Mouse (Mus musculus) lung, adult 2 months (tissue): ENCODE results near the gene Gpr27. TPM values are rescaled to one million over a fixed set of nuclear protein-coding genes. Genes with fewer than 3 reads are reported as not detected.

Experiments used
- DNase-seq: peaks from one replicate; pipeline ENCODE4 v3.0.0; 2022
- H3K4me1 ChIP-seq: fragments of 200-500 bp; 2 replicates; pipeline ENCODE4 v1.6.1; 2011; ENCODE audit warnings: low read length; ENCODE audit not compliant: control insufficient read depth, insufficient read depth
- H3K4me3 ChIP-seq: fragments of 200-500 bp; replicated peaks from 2 replicates; pipeline ENCODE3; 2011; ENCODE audit warnings: low read depth, mild to moderate bottlenecking, control low read depth, low read length; ENCODE audit errors: extremely low read depth
- CTCF ChIP-seq: fragments of 200-500 bp; IDR thresholded peaks from 2 replicates; pipeline ENCODE4 v1.5.1; 2011; ENCODE audit warnings: mild to moderate bottlenecking, low read length, control low read depth; ENCODE audit not compliant: insufficient read depth
- POLR2A ChIP-seq: fragments of 200-500 bp; IDR thresholded peaks from 2 replicates; pipeline ENCODE4 v1.6.1; 2011; ENCODE audit warnings: low read depth, mild to moderate bottlenecking, control low read depth, low read length, borderline replicate concordance; ENCODE audit errors: extremely low read depth
- WGBS: fragments of 180-500 bp; shearing (Covaris S2); methylation state at CpG from one replicate; pipeline ENCODE4 v1.1.7; 2018; 5-methylcytosine and 5-hydroxymethylcytosine counted together
- polyA plus RNA-seq: library from polyadenylated mRNA; depleted of rRNA; stranded (reverse); fragments of >200 nt; gene quantifications from 2 replicates; pipeline ENCODE4 v1.2.3, GENCODE M21; 2012

Gene Gpr27
- polyA plus RNA-seq, 1 experiment: 3.0 TPM

GRCm38 (mm10) chr6:99713256-99713655, 20.8 kb downstream of the Gpr27 start:
- no peak for TF ChIP-seq POLR2A
- TF ChIP-seq CTCF: no peak
- WGBS: 87% methylated on average over 5 of the region's 5 CpGs
- DNase-seq: no peak
- no peak overlapping the region for H3K4me3 ChIP-seq
- H3K4me1 ChIP-seq: no peaks in the 10 kb centered on the region

GRCm38 (mm10) chr6:99715191-99715590, 22.7 kb downstream of the Gpr27 start:
- Histone ChIP-seq H3K4me3 (no peak overlapping the region), H3K4me1 (no peaks in the 10 kb centered on the region)
- no peak for TF ChIP-seq POLR2A
- TF ChIP-seq CTCF: no peak
- 79% methylated on average over 6 of the region's 6 CpGs for WGBS
- DNase-seq: no peak

GRCm38 (mm10) chr6:99715913-99716312, 23.4 kb downstream of the Gpr27 start:
- Histone ChIP-seq H3K4me3 (no peak overlapping the region), H3K4me1 (no peaks in the 10 kb centered on the region)
- WGBS: 53% methylated on average over 6 of the region's 6 CpGs
- TF ChIP-seq CTCF: no peak
- no peak for DNase-seq

GRCm38 (mm10) chr6:99721032-99721431, 28.6 kb downstream of the Gpr27 start:
- no peaks in the 10 kb centered on the region for H3K4me1 ChIP-seq
- WGBS: 66% methylated on average over 9 of the region's 9 CpGs
- TF ChIP-seq CTCF (no peak), POLR2A (no peak)
- no peak overlapping the region for H3K4me3 ChIP-seq
- DNase-seq: no peak

GRCm38 (mm10) chr6:99722390-99722789, 29.9 kb downstream of the Gpr27 start:
- no peak for TF ChIP-seq POLR2A
- no peak for TF ChIP-seq CTCF
- no peak for DNase-seq
- Histone ChIP-seq H3K4me1 (no peaks in the 10 kb centered on the region), H3K4me3 (no peak overlapping the region)
- WGBS: 86% methylated on average over 9 of the region's 9 CpGs

GRCm38 (mm10) chr6:99725971-99726561, 33.6 kb downstream of the Gpr27 start, which contains the start of gene Prok2:
Gene Prok2, minus strand, starts transcription at chr6:99726392.
- no peak for TF ChIP-seq CTCF
- TF ChIP-seq POLR2A: no peak
- no peak within 1 kb of the TSS for H3K4me3 ChIP-seq
- DNase-seq: no peak
- 1% methylated on average over 61 of the region's 61 CpGs for WGBS
- H3K4me1 ChIP-seq: no peaks in the 10 kb centered on the region

GRCm38 (mm10) chr6:99726576-99727303, 34.3 kb downstream of the Gpr27 start:
- no peaks in the 10 kb centered on the region for H3K4me1 ChIP-seq
- no peak overlapping the region for H3K4me3 ChIP-seq
- TF ChIP-seq CTCF: no peak
- no peak for TF ChIP-seq POLR2A
- no peak for DNase-seq
- WGBS: 3% methylated on average over 22 of the region's 22 CpGs

GRCm38 (mm10) chr6:99729853-99730252, 37.4 kb downstream of the Gpr27 start:
- Histone ChIP-seq H3K4me1 (no peaks in the 10 kb centered on the region), H3K4me3 (no peak overlapping the region)
- TF ChIP-seq CTCF (no peak), POLR2A (no peak)
- no peak for DNase-seq
- WGBS: 73% methylated on average over 4 of the region's 4 CpGs

- 76% methylated on average over 4 of the region's 4 CpGs for WGBS
- H3K4me3 ChIP-seq: no peak overlapping the region
- no peak for TF ChIP-seq CTCF
- TF ChIP-seq POLR2A: no peak
- no peaks in the 10 kb centered on the region for H3K4me1 ChIP-seq
- DNase-seq: no peak
Observed at GRCm38 (mm10) chr6:99731926-99732325, 39.4 kb downstream of the Gpr27 start.

- 89% methylated on average over 8 of the region's 8 CpGs for WGBS
- no peak for TF ChIP-seq CTCF
- no peak for TF ChIP-seq POLR2A
- no peak for DNase-seq
- H3K4me1 ChIP-seq: no peaks in the 10 kb centered on the region
- H3K4me3 ChIP-seq: no peak overlapping the region
Observed at GRCm38 (mm10) chr6:99732673-99733072, 40.2 kb downstream of the Gpr27 start.
